Mouse (Mus musculus) midbrain, embryonic 10.5 days (tissue): ENCODE measurements at regions not wholly inside any gene's neighbourhood (a gene's known extent, or its start where the extent isn't known, plus 50 kb on each side); places are given as distances from the start of the nearest gene placed in this dataset.
"Not testable (repeated sequence)": the region's sequence is repeated elsewhere in the genome, so short reads cannot be mapped to it uniquely, and the experiment has no call there.

Experiments
- DNase-seq: peaks from one replicate; pipeline ENCODE4 v3.0.0-alpha.2; 2017; ENCODE audit warnings: low spot score
- H3K27ac ChIP-seq: fragments of 300-500 bp; sonication (generic); replicated peaks from 2 replicates; pipeline ENCODE4 v1.5.1; 2016; ENCODE audit warnings: mild to moderate bottlenecking
- H3K27me3 ChIP-seq: fragments of 300-500 bp; sonication (generic); 2 replicates; pipeline ENCODE4 v1.6.1; 2016; ENCODE audit warnings: low read depth, mild to moderate bottlenecking; ENCODE audit not compliant: poor library complexity, severe bottlenecking
- H3K36me3 ChIP-seq: fragments of 300-500 bp; sonication (generic); 2 replicates; pipeline ENCODE4 v1.6.1; 2016; ENCODE audit warnings: mild to moderate bottlenecking, moderate library complexity
- H3K4me1 ChIP-seq: fragments of 300-500 bp; sonication (generic); 2 replicates; pipeline ENCODE4 v1.6.1; 2016
- H3K4me3 ChIP-seq: fragments of 300-500 bp; sonication (generic); 2 replicates; pipeline ENCODE4 v1.5.1; 2016; ENCODE audit warnings: mild to moderate bottlenecking, moderate library complexity
- H3K9me3 ChIP-seq: fragments of 300-500 bp; sonication (generic); replicated peaks from 2 replicates; pipeline ENCODE4 v1.6.1; 2016; ENCODE audit warnings: mild to moderate bottlenecking
- WGBS: fragments of 180-500 bp; shearing (Covaris S2); methylation state at CpG from one replicate; pipeline ENCODE4 v1.1.7; 2016; 5-methylcytosine and 5-hydroxymethylcytosine counted together

- WGBS = 60% methylated on average over 12 of the region's 12 CpGs
- peak; percentile 12 for DNase-seq
- Histone ChIP-seq H3K27me3 (no peaks in the 10 kb centered on the region), H3K4me1 (peaks cover 14% of the 10 kb centered on the region), H3K9me3 (no peaks in the 10 kb centered on the region), H3K36me3 (no peaks in the 10 kb centered on the region), H3K4me3 (no peak overlapping the region), H3K27ac (0 out of 2 replicates have a peak overlapping the region, but pooled peaks have one; percentile 13)
Observed at GRCm38 (mm10) chr3:147749939-147750841, 898.0 kb downstream of the Ttll7 start.

DNA sequence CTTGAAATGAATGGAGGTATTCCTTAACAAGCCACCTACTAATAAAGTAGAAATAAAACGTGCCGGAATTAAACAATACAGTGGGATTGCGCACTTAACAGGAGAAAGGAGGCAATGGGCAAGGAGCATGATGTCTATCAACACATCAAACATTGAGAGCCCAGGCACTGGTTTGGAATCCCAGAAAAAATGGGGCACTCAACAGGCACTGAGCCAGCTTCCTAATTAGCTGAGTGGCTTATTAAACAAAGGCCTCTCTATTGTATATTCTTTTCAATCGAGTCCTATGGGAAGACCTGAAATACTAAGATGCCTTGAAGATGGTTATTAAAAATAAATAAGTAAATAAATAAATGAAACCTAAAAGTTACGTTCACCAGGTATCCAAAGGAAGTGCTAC lies 897.3 kb downstream of the Ttll7 start:
- no peak for DNase-seq
- no peaks in the 10 kb centered on the region for H3K36me3 ChIP-seq
- WGBS = 80% methylated on average over 5 of the region's 5 CpGs

GRCm38 (mm10) chr3:147736673-147737439 lies 884.7 kb downstream of the Ttll7 start:
- no peak overlapping the region for H3K4me3 ChIP-seq
- H3K36me3 ChIP-seq = no peaks in the 10 kb centered on the region
- DNase-seq = no peak
- no peaks in the 10 kb centered on the region for H3K9me3 ChIP-seq
- H3K4me1 ChIP-seq = no peaks in the 10 kb centered on the region
- H3K27ac ChIP-seq = no peak overlapping the region
- no peaks in the 10 kb centered on the region for H3K27me3 ChIP-seq
- 87% methylated on average over 6 of the region's 6 CpGs for WGBS

More for the DNA sequence above, 897.3 kb downstream of the Ttll7 start:
- Histone ChIP-seq H3K4me1 (peaks cover 14% of the 10 kb centered on the region), H3K9me3 (no peaks in the 10 kb centered on the region), H3K27ac (no peak overlapping the region), H3K4me3 (no peak overlapping the region), H3K27me3 (no peaks in the 10 kb centered on the region)

GRCm38 (mm10) chr3:147716391-147716790 lies 864.2 kb downstream of the Ttll7 start:
- WGBS = 78% methylated on average over 4 of the region's 4 CpGs
- Histone ChIP-seq H3K9me3 (no peaks in the 10 kb centered on the region), H3K27ac (no peak overlapping the region), H3K4me1 (no peaks in the 10 kb centered on the region), H3K4me3 (no peak overlapping the region), H3K27me3 (no peaks in the 10 kb centered on the region), H3K36me3 (no peaks in the 10 kb centered on the region)
- no peak for DNase-seq

DNA sequence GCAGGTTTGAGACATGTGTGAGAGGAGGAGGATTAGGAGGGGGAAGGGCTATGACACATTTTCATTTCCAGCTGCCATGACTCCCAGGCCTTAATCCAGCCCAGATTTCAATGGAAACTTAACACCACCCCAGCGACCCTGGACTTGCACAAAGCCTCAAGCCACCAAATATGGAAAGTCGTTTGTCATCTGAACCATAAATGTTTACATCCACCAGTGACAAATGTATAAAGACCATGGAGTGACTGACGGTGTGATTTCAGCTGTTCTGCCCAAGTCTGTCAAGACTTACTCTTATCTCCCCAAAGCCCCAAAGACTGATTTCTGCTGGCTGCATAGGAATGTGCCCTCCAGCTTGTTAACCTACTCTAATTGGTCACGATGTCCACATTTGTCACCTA lies 855.2 kb downstream of the Ttll7 start:
- WGBS = 56% methylated on average over 4 of the region's 4 CpGs
- peak; percentile 13 for DNase-seq
- Histone ChIP-seq H3K4me3 (no peak overlapping the region), H3K27ac (no peak overlapping the region; the same call in 1 of the 2 replicates), H3K4me1 (peaks cover 8% of the 10 kb centered on the region), H3K9me3 (no peaks in the 10 kb centered on the region), H3K27me3 (no peaks in the 10 kb centered on the region), H3K36me3 (no peaks in the 10 kb centered on the region)

DNA sequence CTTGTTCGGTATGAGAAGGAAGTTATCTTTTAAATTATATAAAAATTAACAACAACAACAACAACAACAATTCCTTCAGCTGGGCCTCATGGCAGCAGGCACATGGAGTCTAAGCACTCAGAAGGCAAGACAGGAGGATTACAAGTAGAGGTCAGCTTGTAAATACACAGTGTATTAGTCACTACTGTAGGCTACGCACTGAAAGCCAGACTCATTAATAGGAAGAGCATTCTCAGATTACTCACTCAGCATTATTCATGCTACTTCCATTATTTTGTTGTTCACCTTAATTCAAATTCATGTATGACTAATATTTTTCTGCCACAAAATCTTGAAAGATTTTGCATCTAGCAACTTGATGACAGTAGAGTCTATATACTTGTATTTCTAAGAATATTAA lies 831.6 kb downstream of the Ttll7 start:
- H3K4me1 ChIP-seq = peaks cover 23% of the 10 kb centered on the region
- no peaks in the 10 kb centered on the region for H3K9me3 ChIP-seq
- H3K4me3 ChIP-seq = no peak overlapping the region
- H3K27ac ChIP-seq = no peak overlapping the region
- no peaks in the 10 kb centered on the region for H3K36me3 ChIP-seq
- no peak for DNase-seq
- WGBS = 93% methylated on average over 2 of the region's 2 CpGs
- no peaks in the 10 kb centered on the region for H3K27me3 ChIP-seq

GRCm38 (mm10) chr3:147680299-147680698 lies 828.1 kb downstream of the Ttll7 start:
- H3K9me3 ChIP-seq = no peaks in the 10 kb centered on the region
- no peak overlapping the region for H3K4me3 ChIP-seq
- no peak for DNase-seq
- no peaks in the 10 kb centered on the region for H3K36me3 ChIP-seq
- H3K27me3 ChIP-seq = no peaks in the 10 kb centered on the region
- H3K4me1 ChIP-seq = peaks cover 23% of the 10 kb centered on the region
- 0 out of 2 replicates have a peak overlapping the region, but pooled peaks have one; percentile 42 for H3K27ac ChIP-seq
- WGBS = 9% methylated on average over 1 of the region's 1 CpGs

DNA sequence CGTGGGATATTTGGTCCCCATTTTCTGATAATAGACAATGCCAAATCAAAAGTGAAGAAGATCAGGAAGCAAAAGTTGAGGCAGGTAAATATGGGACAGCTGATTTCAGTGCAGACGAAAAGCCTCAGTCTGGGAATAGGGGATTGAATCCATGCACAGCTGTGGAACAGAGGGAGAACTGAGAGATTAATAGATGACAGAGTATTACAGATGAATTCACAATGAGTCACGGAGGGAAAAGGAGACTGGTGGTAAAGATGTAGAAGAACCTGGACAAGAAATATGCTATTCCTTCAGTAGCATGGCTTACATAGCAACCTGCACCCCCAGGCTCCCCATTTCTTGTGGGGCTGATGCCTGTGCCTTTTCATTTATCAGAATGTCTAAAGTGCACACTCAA lies 810.4 kb downstream of the Ttll7 start:
- Histone ChIP-seq H3K36me3 (no peaks in the 10 kb centered on the region), H3K27ac (no peak overlapping the region), H3K4me3 (no peak overlapping the region), H3K9me3 (no peaks in the 10 kb centered on the region), H3K27me3 (no peaks in the 10 kb centered on the region), H3K4me1 (no peaks in the 10 kb centered on the region)
- no peak for DNase-seq
- 85% methylated on average over 3 of the region's 3 CpGs for WGBS

DNA sequence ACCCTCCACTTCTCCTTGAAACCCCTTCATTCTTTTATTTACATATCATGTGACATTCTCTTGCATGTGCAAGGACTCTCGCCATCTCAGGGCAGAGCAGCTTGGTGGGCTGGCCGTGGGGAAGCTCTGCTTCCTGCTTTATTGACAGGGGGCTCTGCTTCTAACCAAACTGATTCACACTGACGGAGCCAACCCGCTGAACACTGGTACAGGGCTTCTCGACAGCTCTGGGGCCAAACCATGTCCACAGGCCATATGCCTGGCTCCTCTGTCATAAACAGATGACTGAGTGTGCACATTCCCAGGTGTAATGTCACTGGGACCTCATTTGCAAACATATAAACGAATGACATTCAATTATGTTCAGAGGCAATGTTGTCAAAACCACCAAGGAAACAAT lies 800.7 kb downstream of the Ttll7 start:
- no peaks in the 10 kb centered on the region for H3K9me3 ChIP-seq
- H3K4me3 ChIP-seq = no peak overlapping the region
- H3K27me3 ChIP-seq = no peaks in the 10 kb centered on the region
- WGBS = 71% methylated on average over 6 of the region's 6 CpGs
- H3K27ac ChIP-seq = no peak overlapping the region
- no peak for DNase-seq
- H3K36me3 ChIP-seq = no peaks in the 10 kb centered on the region
- H3K4me1 ChIP-seq = no peaks in the 10 kb centered on the region

- not testable (repeated sequence) for H3K9me3 ChIP-seq, H3K27me3 ChIP-seq, H3K4me3 ChIP-seq, DNase-seq, H3K36me3 ChIP-seq, H3K4me1 ChIP-seq, H3K27ac ChIP-seq
- WGBS = 94% methylated on average over 21 of the region's 21 CpGs
Observed at GRCm38 (mm10) chr3:147635486-147635885, 783.3 kb downstream of the Ttll7 start.

DNA sequence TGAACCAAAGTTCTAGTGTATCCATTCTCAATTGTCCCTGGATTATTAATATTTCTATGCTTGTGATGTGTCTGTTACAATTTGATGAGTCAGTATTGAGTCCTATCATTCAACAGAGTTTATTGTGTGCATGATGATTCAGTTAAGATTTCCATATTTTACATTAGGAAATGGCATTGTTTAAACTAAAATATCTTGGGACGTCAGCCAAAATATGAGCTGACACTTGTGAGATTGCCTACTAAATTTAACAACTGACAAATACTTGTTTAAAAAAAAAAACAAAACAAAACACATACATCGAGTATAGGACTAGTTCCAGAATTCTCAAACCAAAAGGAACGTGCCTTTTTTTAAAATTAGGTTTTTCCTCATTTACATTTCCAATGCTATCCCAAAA lies 779.0 kb downstream of the Ttll7 start:
- WGBS = 90% methylated on average over 3 of the region's 3 CpGs
- Histone ChIP-seq H3K27ac (no peak overlapping the region), H3K27me3 (no peaks in the 10 kb centered on the region), H3K36me3 (no peaks in the 10 kb centered on the region), H3K9me3 (no peaks in the 10 kb centered on the region), H3K4me3 (no peak overlapping the region), H3K4me1 (no peaks in the 10 kb centered on the region)
- DNase-seq = no peak

DNA sequence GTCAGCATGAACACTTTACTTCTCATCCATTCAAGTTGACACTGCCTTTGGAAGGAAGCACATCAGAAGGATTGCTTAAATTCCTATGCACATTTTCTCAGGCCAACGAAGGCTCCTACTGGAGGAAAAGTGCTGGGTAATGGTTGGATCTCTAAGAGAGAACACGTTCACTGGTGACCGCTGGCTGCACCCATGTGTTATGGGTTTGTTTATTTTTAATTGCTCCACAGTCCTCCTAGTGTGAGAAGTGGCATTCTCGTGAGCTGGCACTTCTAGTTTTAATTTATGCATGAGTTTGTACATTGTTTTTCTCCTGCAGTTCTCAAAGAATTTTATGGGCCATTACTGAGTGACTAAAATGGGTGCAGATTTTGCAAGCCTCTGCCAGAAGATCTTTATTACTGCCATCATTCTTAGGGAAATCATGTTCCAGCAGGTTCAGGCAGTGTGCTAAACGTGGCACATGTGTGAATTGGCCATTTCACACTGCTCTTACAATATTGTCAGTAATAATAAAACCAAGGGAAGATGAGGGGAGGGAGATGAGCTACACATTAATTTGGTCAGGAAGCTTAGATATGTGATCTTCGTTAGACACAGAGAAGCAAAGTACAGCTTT lies 731.6 kb downstream of the Ttll7 start:
- Histone ChIP-seq H3K27me3 (no peaks in the 10 kb centered on the region), H3K36me3 (no peaks in the 10 kb centered on the region), H3K9me3 (no peaks in the 10 kb centered on the region), H3K4me3 (no peak overlapping the region), H3K4me1 (no peaks in the 10 kb centered on the region), H3K27ac (no peak overlapping the region)
- WGBS = 73% methylated on average over 6 of the region's 6 CpGs
- no peak for DNase-seq
